Mouse (Mus musculus): ENCODE results near the gene Fam107b.

Fam107b gene

DNA sequence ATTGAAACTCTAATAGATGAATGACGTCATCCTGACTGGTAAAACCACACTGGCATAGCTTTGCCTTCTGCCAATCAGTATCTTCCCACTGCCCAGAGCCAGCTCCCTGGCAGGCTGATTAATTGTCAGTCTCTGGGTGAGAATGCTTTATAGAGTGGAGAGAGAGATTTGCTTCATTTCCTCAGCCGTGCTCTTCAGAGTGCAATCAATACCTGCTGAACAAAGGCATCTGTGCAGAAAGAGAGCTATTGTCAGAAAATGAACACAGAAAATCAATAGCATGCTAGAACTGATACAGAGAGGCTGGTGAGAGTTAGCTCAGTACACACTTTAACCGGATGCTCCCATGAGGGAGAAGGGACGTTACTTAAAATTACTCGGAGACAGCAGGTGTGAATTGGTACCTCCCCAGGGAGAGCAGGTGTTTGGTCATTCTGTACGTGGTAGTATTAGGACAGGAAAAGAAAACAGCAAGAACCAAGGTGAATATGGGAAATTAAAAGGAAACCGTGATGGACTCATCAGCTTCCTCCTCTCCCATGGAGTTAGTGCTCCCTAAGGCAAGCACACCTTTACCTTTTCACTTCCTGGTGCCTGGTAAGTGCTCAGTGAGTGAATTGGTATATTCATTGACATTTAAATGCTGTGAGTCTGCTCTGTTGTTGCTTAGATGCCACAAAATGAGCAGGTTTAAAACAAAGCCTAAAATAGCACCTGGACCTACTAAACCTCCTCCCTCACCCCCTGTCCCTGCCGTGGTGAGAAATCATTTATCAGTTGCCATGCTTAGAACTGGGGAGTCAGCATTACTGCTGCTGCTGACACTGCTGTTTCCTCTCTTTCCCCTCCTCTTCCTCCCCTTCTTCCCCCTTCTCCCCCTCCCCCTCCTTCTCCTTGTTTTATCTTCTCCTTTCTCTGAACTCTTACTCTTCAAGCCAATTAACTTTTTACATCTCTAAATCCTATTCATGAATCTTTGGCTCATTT, 38.9 kb downstream of the Fam107b start:
- no peak for DNase-seq (ENCODE audit: low spot score)

DNA sequence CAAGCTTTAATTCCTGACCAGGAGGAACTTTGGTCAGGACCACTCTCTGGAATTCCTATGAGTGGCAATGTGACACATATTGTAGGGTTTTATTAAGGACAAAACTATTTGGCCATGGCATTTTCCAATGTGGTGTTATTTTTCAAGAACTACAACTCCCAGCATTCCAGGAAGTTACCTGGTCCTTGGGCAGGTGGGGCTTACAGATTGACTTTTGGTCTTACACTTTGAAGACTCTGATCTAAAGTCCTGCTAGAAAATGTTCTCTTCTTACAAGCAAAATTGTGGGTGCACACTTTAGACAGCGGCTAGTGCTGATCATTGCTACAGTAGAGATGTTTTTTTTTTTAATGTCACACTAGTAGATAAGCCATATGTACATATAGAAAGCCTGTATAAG, 48.2 kb downstream of the Fam107b start:
- DNase-seq (ENCODE audit: low spot score): no peak

DNA sequence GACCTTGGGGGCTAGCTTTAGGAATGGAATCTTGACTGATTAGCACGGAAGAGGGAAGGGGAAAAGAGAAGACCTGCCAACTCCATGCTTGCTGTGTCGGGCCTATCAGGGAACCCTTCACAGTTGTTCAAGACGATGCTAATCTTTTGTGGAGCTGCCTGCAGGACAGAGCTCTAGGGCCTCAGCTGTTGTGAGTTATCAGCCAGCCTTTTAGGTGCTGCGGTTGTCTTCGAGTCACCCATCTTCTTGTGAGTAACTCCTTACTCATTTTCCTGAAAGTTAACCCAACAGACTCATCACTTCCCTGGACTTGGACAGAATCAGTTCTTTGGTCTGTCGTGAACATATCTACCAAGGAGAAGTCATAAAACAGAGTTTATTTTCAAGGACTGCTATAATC, 51.3 kb downstream of the Fam107b start:
- DNase-seq (ENCODE audit: low spot score): no peak

DNA sequence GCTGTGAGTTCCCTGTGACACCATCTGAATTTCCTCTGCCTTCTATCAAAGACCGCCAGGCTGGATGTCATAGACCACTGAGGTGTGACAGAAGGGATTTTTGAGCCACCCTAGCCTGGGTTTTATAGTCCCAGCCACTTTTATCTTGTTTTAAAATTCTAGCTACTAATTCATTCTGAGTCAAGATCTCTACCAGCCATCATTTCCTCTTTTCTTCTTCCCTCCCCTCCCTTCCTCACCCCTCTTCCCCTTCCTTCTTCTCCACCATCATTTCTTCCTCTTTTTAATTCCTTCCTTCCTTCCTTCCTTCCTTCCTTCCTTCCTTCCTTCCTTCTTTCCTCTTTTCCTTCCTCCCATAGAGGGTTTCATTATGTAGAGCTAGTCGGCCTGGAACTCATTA, 51.9 kb downstream of the Fam107b start:
- DNase-seq (ENCODE audit: low spot score): no peak

DNA sequence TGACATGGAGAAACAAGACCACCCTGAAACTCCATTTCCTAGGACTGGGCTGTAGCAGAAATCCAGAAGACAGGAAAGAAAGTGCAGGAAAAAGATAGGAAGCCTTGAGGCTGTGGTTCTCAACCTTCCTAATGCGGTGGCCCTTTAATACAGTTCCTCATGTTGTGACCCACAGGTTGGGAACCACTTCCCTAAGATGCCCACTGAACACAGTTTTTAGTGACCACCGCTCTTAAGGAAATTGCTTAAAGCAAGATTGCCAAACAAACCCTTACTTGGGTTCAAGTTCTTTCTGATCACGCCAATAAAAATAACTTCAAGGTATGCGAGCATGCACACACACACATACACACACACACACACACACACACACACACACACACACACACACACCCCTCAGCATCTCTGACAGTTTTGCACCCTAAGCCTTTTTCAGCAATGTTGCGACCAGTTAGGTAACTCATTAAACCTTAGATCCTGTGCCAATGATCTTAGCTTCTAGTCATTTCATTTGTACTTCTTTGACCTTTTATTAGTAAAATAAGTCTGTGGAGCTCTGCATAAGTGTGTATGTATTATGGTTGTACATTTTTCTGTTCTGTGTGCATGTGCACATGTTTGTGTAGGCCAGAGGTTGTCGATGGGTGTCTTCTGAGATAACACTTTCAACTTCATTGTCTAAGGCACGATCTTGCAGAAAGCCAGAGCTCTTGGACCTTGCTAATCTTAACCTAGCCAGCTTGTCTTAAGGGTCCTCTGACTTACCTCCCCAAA, 53.1 kb downstream of the Fam107b start:
- DNase-seq (ENCODE audit: low spot score): no peak

DNA sequence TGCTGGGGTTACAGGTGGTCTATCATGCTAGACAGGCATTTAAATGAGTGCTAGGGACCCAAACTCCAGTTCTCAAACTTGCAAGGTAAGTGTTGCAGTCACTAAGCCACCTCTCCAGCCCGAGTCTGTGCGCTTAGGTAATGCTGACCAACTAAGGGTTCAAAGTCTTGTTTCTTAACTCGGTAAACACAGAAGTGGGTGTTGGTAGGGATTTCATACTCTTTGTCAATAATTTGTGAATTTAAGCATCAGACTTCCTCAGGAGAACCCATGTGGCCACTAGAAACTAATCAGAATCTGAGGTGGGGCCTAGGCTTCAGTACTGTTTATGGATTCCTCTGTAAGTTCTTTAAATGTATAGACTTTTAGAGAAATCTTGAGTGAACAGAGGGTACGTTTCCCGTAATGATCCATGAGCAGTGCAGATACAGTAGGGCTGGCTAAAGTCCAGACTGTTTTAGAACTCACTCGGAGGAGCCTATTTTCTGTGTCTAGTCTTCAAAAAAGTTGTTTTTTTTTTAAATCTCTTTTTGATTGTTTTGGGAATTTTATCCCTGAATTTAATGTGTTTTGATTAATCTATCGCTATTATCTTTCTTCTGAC, 53.8 kb downstream of the Fam107b start:
- DNase-seq (ENCODE audit: low spot score): no peak

DNA sequence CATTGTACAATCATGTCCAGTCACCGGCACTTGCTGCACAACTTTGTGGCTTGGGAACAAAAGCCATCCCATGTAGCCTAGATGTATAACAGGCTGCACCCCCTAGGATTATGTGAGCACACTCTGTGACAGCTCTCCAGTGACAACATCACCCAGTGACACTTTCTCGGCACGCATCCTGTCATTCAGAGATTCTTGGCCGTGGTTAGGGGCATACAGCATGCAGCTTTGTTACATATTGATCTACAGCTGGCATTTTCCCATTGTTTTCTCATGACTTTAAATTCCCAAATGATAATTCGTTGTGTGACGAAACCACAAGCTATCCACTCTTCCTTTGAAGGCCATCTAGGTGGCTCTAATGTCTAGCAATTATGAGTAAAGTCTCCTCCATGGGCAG, 58.8 kb downstream of the Fam107b start:
- DNase-seq (ENCODE audit: low spot score): no peak

DNA sequence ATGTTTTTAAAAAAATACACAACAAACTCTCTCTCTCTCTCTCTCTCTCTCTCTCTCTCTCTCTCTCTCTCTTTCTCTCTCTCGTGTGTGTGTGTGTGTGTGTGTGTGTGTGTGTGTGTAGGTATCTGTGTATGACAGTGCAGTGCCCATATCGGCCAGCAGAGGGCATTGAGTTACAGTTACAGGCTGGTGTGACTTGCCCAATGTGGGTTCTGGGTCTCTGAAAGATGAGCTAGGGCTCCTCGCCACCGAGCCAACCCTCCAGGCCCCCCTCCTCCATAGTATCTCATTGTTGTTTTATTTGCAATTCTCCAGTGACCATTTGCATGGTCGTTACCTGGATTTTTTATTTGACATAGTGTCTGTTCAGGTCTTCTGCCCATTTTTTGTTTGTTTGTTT, 59.5 kb downstream of the Fam107b start:
- no peak for DNase-seq (ENCODE audit: low spot score)

DNA sequence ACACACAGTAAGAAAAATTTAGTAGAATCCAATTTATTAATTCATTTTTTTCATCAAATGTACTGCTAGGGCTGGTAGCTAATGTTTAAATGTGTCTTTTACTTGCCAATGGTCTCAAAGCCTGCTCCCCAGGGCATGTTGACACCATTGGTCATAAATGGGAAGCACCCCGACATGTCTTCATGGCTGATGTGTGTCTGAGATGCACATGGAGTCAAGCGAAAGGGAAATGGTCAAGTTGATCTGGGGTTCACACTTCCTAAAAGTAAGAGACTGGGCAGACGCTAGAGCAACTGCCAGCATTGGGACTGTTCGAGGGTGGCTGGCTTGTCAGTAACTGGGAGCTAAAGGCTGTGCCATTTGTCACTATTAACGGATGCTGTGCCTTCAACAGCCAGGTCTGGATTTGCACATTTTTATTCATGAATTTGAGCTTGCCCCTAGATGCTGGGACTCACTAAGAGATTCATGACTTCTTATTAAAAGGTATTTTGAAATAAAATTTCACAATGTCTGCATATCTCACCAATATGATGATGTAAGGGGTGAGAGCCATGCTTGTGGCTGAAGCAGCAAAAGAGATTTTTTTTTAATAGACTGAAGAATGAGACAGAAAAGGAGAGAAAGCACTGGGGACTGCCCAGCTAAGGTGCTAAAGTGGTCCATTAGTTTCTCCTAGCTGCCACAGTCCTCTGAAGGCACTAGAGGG, 60.6 kb downstream of the Fam107b start:
- DNase-seq (ENCODE audit: low spot score): no peak

DNA sequence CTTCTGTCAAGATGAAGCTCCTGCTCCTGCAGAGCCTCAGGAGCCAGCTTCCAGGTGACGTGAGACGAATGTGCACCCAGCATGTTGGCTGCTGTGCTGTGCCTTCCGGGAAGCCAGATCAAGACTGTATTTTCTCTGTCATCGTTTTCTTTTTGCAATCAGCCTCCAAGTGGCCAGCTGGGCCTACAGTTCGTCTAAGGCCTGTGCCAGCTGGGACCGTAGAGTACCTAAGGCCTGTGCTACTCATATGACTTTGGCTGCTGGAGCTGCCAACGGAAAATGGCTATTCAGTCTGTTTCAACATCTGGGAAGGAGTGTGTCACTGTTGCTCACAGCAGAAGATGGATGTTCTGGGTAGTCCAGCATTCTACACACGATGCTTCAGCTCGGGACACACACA, 62.8 kb downstream of the Fam107b start:
- DNase-seq (ENCODE audit: low spot score): no peak

DNA sequence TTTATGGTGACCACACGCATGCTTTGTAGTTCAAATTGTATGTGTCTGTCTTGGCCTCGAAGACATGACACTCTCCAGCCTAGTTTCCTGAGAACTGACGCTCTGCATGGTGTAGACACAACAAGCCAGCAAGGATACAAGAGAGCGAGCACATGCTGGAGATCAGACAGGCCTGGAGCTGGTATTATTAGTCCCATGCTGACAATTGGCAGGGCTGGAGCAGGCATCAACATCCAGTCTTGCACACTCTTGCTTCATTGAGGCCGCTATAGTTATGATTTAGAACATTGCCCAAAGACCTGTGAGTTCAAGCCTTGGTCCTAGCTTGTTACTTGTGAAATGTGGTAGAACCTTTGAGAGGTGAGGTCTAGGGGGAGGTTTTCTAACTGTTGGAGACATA, 66.5 kb downstream of the Fam107b start:
- DNase-seq (ENCODE audit: low spot score): no peak

DNA sequence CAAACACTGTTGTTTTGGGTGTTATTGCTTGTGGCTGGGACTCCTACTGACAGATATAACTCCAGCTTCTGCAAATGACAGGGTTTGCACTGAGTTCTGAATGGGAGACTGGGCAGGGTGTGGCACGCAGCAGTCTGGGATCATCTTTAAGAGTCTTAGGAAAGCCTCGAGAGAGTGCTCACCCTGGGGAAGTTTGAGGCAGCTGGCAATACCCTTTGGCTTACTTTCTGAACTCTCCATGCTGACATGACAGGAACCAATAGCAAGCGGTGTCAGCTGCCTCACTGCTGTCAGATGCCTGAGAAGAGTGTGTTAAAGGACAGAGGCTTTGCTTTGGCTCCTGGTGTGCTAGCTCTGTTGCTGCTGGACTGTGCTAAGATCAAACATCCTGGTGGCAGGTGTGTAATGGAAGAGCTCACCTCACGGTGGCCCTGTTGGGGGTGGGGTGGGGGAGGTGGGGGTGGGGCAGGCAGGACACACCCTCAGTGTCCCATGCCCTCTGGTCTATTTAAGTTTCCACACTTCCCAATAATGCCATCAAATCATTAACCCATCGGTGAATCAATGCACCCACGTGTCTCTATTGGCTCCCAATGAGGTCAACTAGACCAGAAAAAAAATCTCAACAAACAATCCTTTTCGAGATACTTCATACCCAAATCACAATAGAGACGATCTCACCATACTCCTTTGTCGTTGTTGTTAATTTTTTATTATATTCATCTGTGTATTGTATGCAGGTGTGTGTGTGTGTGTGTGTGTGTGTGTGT, 70.9 kb downstream of the Fam107b start:
- DNase-seq (ENCODE audit: low spot score): no peak

DNA sequence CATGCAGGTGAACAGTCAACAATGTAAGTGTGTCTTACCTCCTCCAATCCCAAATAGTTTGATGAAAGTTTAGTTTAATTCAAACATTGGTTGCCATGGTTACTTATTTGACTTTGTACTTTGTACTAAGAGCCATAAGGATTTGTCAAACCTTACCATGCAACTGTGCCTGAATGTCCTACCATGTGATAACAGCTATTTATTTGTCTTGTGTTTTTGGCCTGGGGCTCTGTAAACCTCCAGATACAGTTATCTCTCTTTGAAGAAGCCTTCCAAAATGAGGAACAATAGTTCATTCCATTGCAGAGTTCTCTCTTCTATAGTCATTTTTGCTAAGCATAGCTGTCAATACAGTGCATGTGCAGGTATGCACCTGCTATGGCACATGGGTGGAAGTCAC, 72.7 kb downstream of the Fam107b start:
- no peak for DNase-seq (ENCODE audit: low spot score)

DNA sequence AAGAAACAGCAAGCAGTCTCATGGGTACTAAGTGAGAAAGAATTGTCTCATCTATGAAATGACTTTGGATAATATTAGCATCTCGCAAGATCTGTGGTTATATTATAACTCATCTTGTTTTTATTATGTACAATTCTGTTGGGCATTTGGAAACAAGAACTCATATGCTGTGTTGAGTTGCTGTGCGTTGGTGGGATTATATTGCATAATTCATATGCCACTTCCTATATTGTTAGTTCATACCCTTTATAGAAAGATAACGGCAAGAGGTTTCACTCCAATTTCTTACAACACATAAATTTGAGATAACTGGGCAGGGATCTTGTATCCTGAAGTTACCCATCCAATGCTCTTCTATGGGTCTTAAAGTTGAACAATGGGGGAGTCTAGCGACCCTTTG, 75.5 kb downstream of the Fam107b start:
- no peak for DNase-seq (ENCODE audit: low spot score)

DNA sequence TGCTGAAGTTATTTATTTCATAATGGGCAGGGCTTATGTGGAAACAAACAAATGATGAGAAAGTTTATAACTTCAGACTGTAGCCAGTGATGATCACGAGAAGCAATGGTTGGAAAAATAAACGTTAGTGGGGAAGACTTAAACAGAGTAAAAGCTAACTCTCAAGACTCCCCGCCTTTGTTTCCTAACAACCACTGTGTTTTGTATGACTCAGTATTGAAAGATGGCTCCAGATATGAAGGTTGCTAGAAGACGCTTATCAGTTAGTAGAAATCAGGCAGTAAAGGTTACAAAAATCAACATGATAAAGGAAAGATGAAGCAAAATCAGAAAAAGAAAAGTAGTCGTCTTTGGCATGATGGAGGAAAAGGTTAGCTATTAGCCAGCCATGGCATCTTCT, 78.9 kb downstream of the Fam107b start:
- no peak for DNase-seq (ENCODE audit: low spot score)

DNA sequence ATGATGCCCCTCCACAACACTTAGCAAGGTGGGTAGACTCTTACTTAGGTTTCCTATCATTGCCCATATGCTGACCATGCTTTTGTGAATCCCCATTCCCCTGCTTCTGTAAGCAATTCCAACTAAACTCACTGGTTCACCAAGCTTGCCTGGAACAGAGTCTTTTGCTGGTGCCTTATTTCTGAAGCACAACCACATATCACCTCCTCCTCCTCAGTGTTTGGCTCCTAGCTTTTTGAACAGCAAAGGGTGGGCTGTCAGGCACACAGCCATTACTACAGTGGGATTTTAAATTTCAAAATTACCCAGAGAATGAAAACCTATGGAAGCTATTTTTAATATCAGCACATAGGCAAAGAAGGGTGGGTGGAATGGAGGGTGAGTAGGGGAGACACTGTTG, 84.3 kb downstream of the Fam107b start:
- DNase-seq (ENCODE audit: low spot score): no peak

DNA sequence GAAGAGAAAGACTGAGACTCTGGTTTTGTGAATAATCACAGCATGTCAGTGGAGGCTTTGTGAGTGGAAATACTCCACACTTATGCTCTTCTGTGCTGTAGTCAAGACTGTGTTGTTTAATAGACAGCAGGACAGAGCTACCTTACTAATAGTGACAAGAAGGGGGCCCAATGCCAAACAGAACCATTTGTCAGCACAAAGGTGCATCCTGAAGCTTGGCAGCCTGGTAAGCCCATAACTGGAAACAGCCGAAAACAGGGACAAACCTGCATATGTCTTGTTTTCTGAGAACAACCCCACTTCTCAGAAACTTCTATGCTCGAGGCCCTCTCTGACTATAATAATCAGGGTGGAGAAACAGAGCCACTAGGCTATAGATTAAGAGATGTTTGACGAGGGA, 85.8 kb downstream of the Fam107b start:
- no peak for DNase-seq (ENCODE audit: low spot score)

DNA sequence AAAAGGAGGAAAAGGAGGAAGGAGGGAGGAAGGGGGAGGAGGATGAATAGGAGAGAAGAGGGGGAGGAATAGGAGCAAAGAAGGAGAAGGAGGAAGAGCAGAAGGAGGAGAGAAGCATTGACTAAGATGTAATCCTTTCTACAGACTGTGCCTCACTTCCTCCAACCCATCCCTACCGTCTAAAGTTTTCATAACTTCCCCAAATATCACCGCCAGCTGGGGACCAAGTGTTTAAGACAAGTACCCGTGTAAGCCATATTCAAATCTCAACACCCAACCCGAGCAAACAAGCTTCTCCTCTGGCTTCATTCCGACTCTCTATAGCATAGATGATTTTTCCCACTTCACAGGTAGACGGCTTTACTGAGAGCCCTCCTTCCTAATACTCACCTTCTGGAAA, 86.5 kb downstream of the Fam107b start:
- no peak for DNase-seq (ENCODE audit: low spot score)

DNA sequence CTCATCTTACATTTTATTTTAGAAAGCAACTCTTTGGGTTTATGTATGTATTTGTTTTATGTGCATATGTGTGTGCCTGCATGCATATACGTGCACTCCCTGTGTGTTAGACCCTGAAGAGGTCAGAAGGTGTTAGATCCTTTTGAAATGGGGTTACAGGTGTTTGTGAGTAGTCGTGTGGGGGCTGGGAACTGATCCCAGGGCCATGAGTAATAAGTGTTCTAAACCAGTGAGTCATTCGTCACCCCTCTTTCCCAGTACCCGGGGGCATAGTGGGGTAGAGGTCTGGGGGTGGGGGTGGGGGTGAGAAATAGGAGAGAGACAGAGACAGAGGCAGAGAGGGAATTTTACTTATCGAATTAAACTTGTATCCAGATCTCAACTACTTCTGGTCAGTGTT, 87.1 kb downstream of the Fam107b start:
- DNase-seq (ENCODE audit: low spot score): no peak

DNA sequence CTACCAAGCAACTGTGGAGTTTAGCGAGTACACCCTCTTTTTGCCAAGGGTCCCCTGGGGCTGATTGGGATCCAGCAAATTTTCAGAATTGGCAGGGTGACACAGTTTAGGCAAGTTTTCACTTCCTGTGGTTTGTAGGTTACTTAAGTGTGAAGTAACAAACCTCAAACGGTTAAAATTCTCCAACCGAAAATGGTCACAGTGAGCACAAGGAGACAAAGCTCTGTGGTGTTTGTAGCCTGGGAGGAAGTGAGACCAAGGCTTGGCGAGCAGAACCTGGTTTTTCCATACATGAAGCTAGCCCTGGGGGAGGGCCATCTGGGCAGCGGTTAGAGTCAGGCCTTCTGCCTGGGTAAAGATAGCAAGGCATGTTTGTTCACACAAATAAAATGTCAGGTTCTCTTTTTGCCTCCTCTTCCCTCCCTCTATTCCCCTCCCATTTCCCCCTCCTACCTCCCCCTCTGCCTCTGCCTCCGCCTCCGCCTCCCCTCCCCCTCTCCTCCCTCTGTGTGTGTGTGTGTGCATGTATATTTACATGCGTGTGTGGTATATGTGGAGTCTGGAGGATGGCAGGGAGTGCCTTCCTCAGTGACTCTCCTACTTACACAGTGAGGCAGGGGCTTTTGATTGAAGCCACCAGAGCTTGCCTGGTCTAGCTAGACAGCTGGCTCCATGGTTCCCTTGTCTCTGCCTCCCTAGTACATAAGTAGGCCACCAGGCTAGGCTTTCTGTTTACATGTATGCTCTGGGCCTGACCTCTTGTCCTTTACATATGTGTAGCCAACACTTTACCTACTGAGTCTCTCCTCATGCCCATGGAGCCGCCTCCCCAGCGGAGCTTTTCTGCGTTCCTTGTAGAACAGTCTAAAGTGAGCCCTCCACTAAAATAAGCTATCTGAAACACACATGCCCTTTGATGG, 87.8 kb downstream of the Fam107b start:
- no peak for DNase-seq (ENCODE audit: low spot score)

Measured in urinary bladder, postnatal 14 days (tissue).